Mouse (Mus musculus): Measurements from ENCODE around the gene Srp14.

DNA sequence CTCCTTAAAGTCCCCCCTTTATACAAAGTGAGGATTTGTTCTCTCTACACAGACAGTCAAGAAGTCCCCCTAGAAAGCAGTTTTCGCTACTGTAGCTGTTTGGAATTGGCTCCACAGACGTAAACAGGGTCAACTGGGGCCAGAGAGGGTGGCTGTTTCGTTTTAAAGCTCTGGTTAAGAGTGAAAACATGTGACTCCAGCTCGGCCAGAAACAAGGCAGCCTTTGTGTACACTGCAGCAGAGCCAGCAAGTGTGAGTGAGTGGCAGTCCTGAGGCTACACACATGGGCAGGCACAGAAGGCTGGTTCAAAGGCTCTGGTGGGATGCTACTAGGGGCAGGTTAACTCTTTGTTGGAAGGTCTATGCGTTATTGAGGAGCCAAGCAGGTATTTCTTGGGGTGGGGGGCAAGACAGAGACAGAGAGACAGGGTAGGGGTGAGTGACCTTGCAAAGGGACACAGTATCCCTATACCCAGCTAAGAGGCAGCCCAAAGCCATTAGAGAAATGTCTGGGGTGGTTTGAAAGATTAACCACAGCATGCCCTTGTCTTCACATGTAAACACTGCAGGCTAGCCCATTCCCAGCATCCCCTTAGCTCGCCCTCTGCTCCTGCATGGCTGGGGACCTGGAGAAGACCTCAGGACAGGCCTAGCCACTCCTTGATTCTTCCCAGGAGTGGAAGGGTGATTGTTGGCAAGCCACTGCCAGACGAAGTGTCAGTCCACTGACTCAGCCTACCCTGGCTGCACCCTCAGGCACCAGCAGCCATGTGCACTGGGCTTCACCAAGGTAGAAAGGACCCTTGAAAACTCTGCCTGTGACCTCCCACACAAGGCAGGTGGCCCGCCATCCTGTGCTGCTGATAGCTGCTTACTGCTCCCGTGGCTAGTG is 40.8 kb upstream of the Srp14 start:
- no peak for TF ChIP-seq CTCF (IDR thresholded peaks at IDR 0.05; ENCODE audit: borderline replicate concordance, insufficient read depth, low read depth, low read length)
- TF ChIP-seq POLR2A (IDR thresholded peaks at IDR 0.05; ENCODE audit: borderline replicate concordance, insufficient read depth, low read length), result no peak

All from cerebellum, adult 2 months (tissue).